Mouse (Mus musculus): Measurements from ENCODE around the gene 1700034J05Rik.

1700034J05Rik gene

GRCm38 (mm10) chr6:146954258-146954657 lies at the start of gene 1700034J05Rik:
Gene 1700034J05Rik, minus strand, starts transcription at chr6:146954422.
- DNase-seq = no peak

GRCm38 (mm10) chr6:146999755-147000154 lies 45.5 kb upstream of the 1700034J05Rik start:
- no peak for DNase-seq

DNA sequence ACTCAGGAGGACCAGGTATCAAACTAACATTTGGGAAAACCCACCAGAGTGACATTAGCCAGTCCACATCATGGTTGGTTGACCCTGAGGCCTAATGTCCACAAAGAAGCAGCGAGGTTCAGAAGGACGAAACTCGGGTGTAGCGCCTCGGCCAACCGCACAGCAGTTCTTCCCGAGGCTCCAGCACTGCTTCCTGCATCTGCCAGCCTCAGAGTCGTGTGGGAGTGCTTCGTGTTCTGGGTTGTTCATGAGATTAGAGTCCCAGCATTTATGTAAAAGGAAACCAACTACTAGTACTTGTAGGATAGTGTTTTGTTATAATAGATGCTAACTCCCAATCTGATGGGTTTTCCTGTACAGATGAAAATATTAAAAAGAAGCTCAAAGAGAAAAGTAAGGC lies 45.1 kb upstream of the 1700034J05Rik start:
- no peak for DNase-seq

DNA sequence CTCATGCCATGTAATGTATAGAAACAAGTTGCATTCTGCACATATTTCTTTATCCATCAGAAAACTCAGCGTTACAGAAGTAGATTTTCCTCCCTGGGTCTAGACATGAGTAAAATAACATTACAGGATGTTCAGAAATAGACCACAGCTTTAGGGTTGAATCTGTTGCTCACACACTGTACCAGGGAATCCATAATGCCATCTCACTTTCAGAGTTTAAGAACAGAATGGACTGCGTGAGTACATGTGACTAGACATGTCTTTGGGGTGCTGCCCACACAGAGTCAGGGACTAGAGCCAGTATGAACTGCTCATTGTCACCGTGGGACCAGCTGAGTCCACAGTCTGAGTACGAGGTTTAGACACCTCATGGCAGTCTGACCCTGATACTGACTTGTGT lies 44.5 kb upstream of the 1700034J05Rik start:
- DNase-seq = no peak

- no peak for DNase-seq
Measured at GRCm38 (mm10) chr6:146997006-146997405, 42.8 kb upstream of the 1700034J05Rik start.

DNA sequence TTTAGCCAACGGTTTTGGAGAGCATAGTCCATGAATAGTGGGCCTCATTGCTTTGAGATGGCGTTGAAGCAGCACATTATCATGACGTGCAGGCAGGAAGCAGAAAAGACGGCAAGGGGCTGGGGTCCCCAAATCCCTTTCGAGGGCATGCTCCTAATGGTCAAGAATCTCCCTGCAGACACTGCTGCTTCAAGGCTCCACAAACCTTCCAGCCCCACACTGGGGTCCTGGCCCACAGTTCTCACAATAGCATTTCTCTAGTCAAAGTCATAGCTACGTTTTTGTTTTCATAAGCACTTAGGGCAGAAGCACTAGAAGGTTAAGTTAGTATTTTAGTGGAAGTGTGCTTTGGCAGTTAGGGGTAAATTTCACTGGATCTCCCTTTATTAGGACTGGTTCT lies 41.7 kb upstream of the 1700034J05Rik start:
- no peak for DNase-seq

GRCm38 (mm10) chr6:146995391-146995790 lies 41.2 kb upstream of the 1700034J05Rik start:
- DNase-seq = no peak

GRCm38 (mm10) chr6:146994236-146994635 lies 40.0 kb upstream of the 1700034J05Rik start:
- DNase-seq = peak in 1 of 2 experiments; percentile 64

DNA sequence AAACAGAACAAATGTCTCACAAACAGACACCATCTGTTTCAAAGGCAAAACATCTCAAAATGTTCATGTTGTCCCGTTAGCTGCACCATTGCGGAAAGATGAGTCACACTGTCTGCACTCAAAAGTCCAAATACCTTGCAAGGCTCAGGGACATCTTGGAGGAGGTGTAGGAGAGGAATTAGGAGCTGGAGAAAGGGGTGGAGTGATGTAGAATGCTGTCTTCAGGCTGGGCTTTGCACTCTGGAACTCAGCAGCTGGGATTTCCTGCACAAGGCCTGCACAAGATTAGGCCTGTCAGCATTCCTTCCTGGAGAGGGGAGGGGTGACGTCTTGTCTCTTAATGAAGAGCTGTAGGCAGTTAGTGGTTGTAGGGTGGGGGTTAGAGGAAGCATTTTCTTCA lies 30.3 kb upstream of the 1700034J05Rik start:
- DNase-seq = no peak

- DNase-seq = no peak
Measured at GRCm38 (mm10) chr6:146981249-146981835, 27.1 kb upstream of the 1700034J05Rik start.

DNA sequence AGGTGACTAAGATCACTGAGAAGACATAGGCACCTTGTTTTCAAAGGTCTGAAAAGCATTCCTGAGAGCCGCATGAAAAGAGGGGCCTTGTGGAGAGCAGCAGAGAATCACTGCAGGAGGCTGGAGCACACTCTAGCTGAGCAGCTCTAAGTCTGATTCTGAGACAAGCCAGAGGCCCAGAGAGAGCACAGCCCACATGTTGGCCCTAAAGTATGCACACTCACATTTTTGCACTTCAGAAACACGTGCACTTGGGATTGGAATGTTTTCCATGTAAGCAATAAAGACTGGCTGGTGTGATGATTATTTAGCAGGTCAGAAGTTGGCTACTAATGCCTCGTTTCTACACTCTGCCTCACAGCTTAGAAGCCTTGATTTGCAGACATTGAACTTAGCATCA lies 25.7 kb upstream of the 1700034J05Rik start:
- peak; percentile 21 to 42 for DNase-seq

DNA sequence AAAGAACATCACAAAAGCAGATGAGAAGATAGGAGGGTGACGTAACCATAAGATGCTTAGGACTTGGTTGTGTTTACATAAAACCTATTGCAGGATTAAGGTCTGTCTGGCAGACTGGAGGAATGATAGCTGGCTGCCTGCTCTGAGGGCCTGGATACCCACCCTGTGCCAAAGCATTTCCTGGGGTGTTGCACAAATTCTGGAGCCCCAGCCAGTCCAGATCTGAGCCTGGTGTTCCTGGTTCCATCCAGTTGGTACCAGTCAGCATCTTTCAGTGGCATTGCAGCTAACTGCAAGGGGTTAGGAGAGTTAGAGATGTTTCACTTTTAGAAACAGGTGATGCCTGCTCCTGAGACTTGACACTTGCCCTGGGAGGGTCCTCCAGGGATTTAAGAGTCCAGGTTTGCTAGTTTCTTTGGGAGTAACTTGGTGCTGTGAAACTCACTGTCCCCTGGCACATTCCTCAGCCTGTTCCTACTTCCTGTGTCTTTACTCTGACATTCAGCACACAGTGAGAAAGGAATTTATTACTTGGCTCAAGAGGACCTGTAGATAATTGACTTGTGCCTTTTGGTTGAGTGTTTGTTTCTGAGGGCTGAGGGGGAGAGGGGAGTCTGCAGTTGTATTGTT lies 25.0 kb upstream of the 1700034J05Rik start:
- peak; percentile 20 to 40 for DNase-seq

DNA sequence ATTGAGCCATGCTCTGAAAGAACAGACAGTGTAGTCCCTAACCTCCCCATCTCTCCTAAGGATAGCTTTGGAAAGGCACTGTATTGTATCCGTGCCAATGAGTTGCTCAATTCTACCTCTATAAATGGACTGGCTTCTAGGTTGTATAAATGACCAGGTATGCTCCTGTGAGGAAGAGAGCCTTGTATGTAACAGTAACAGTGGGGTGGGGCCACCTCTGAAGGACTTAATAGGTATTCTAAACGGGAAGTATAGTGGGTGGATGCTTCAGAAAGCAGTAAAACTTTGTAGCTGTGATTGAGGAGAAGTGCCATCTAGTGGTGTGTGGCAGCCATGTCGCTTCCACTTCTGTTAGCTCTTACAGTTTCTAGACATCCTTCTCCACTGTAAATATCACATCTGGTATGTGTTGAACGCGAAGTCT lies 24.5 kb upstream of the 1700034J05Rik start:
- DNase-seq = peak; percentile 37 to 44

- DNase-seq = no peak
Measured at GRCm38 (mm10) chr6:146976446-146976845, 22.2 kb upstream of the 1700034J05Rik start.

DNA sequence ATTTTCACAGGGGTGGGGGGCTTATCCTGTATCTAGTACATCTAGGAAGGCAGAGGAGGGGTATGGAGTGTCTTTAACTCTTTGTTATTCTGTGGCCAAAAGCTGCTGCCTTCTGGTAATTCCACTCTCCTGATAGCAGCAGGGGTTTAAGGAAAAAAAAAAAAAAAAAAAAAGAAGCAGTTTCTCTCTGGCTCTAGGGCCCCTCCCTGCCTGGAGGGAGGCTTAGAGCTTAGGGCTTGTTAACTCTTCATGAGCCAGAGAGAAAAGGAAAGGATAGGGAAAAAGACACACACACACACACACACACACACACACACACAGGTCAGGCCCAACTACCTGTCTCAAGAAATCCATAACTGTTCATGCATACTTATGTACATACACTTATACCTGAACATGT lies 19.6 kb upstream of the 1700034J05Rik start:
- DNase-seq = no peak

- DNase-seq = no peak
Measured at GRCm38 (mm10) chr6:146973406-146973805, 19.2 kb upstream of the 1700034J05Rik start.

DNA sequence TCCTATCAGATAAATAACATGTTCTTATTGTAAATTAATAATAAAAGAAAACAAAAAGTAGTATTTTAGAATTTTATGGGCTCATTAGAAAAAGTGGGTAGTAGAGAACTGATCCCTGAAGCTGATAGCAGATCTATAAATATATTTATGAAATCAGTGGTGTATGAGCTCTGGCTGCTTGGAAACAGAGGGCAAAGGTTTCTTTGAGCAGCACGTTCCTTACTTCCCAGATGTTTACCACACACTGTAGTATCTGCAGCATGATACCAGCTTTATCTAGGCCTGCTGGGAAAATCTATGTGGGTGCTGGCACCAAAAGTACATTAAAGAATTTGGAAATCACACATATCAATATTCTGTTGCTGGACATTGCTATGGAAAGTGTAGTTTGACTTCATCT lies 18.5 kb upstream of the 1700034J05Rik start:
- DNase-seq = no peak

- DNase-seq = no peak
Measured at GRCm38 (mm10) chr6:146972009-146972408, 17.8 kb upstream of the 1700034J05Rik start.

DNA sequence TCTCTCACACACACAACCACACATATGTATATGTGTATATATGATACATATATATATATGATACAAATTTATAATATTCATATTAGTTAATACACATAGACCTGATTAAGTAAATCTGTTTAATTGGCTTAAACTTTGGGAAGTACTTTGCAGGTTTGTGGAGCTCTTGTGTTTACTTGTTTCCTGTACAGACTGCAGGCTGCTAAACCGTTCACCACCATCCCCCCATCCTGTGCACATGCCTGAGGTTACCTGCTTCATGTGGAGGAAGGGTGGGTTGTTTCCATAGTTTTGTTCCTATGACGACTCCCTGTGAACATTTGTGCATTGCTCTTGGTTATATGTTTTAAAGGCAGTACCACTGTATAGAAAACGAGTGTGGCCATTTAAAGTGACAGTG lies 17.1 kb upstream of the 1700034J05Rik start:
- DNase-seq = no peak

DNA sequence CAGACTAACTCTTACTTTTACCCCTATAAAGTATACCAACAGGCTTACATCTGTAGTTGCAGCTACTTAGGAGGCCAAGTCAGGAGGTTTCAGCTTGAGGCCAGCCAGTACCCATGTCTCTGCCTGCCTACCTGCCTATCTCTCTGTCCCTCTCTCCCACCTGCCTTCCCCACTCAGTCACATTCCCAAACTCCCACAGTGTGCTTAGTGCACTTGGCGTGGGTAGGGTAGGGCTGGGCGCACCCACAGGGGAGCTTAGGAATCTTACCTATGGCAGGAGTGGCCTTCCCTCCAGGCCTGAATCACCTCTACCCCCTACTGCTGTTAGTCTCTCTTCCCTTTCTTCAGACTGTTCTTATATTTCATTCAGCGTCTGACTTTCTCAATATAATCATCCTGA lies 16.6 kb upstream of the 1700034J05Rik start:
- peak; percentile 28 to 70 for DNase-seq

- no peak for DNase-seq
Measured at GRCm38 (mm10) chr6:146967836-146968235, 13.6 kb upstream of the 1700034J05Rik start.

GRCm38 (mm10) chr6:146966446-146967019 lies 12.3 kb upstream of the 1700034J05Rik start:
- DNase-seq = peak; percentile 24 to 34

GRCm38 (mm10) chr6:146965139-146965772 lies 11.0 kb upstream of the 1700034J05Rik start:
- DNase-seq = no peak
